Mouse (Mus musculus) activated CD4-positive, CD25-positive, alpha-beta regulatory T cell, adult 4 months (primary cell): ENCODE measurements around the gene Supt20. TPM values are rescaled to one million over a fixed set of nuclear protein-coding genes. Genes with fewer than 3 reads are reported as not detected.
"Not testable (repeated sequence)": the region's sequence is repeated elsewhere in the genome, so short reads cannot be mapped to it uniquely, and the experiment has no call there.

ENCODE experiments used
- ATAC-seq: one replicate; pipeline ENCODE4 v1.8.0; 2017
- polyA plus RNA-seq, 2 experiments: library from polyadenylated mRNA; unstranded; fragments of 100-300 nt; shearing (Covaris generic); gene quantifications; one replicate each; pipeline ENCODE4 v1.2.1; 2017

The Supt20 gene
- polyA plus RNA-seq, 2 experiments from 2014 or later: 168 to 188 TPM

DNA sequence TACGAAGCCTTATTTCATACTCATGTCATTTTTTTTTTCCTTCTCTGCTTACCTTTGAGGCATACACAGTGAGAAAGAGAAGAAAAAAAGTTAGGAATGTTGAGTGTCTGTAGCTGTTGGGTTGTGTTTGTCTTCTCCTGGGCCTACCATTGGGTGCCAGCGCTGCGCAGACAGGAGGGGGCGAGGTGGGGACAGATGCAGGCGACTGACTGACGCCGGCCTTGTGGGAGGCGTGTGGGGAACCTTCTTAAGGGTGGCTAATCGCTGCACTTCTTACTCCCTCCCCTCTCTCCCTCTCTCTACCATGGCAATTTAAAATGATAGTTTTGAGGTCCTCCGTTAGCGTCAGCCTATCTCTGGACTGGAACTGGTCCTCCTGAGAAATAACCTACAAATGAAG, 63.5 kb downstream of the Supt20 start:
- no peak for ATAC-seq

DNA sequence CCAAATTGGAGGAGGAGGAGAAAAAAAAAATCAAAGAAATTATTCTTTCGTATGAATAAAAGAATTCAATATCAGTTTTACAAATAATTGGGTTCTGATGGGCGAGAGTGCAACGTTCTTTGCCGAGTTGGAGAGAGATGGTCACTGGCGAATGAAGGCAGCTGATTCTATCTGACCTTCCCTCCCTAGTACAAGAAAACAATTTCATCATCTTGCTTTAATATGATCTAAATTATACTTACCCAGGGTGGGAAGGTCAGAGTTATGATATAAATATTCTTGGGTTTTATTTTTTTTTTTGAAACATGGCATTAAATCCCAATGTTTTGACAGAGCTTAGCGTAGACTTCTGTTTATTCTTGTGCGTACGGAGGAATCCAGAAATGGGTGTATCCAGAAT, 64.8 kb downstream of the Supt20 start:
- no peak for ATAC-seq

DNA sequence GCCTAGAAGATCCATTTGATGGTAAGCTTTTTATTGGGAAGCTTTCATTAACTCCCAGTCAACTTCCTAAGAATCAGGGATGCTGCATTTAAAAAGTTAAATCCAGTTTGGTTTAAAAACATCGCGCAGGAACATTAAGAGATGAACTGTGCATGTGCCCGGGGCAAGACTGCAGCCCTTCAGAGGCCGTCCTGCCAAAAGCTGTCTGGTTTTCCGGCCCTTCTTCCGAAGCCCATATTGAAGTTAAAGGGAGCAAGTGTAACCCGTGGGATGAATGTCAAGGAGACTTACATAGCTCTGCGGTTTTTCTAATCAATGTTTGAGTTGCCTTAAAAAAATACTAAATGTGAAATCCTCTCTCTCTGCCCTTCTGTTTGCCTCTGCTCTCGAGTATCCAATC, 66.6 kb downstream of the Supt20 start:
- ATAC-seq: no peak

GRCm38 (mm10) chr3:54760321-54761115, 67.9 kb downstream of the Supt20 start:
- ATAC-seq: no peak

GRCm38 (mm10) chr3:54761258-54761657, 68.7 kb downstream of the Supt20 start:
- no peak for ATAC-seq

DNA sequence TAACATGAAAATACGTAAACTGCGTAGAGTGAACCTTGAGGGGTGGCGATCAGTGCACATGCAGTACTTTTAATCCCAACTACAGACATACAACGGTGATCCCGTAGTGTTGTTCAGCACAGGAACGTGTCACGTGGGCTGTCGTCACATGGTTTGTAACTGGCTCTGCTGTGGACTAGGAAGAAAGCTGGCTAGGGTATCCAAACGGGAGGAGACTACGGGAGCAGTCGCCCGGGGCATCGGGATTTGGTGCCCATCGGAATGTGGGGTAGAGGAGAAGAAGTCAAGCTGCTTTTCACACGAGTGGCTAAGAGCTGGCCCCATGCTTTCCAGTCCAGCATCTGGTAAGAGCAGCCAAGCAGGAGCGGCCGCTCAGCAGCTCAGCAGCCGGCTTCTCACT, 71.8 kb downstream of the Supt20 start:
- no peak for ATAC-seq

- not testable (repeated sequence) for ATAC-seq
Observed at GRCm38 (mm10) chr3:54765521-54765920, 72.9 kb downstream of the Supt20 start.

DNA sequence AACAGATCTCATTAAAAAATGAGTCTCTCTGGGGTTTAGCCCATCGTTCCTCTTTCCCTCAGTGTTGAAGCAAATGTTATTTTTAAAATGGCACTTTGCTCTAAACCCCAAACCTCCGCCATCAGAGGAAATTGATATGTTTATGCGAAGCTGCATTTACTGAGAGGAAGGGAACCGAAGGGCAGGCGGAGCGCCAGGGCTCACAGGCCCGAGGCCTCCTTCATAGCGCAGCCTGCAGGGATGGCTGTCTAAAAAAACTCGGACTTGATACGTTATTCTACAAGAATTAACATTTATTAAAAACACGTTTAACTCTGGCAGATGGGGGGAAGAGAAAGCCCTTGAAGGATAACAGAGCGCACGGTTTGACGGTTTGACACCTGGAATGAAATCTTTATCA, 73.4 kb downstream of the Supt20 start:
- no peak for ATAC-seq

DNA sequence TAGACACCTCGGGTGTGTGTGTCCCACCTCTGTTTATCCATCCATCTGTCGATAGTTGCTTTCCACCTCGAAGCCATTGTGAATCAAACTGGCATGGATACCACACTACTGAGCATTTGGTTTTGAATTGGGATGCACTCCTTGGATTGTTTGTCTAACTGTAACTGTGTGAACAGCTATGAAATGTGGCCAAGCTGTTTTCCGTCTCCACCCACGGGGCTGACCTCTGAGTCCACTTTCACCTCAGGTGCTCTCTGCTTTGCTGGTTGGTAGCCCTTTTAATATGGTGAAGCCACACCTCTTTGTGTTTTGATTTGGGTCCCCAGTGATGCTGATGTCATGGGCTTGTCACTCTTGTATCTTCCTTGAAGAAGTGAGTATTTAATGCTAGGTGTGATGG, 74.2 kb downstream of the Supt20 start:
- no peak for ATAC-seq

- no peak for ATAC-seq
Observed at GRCm38 (mm10) chr3:54768592-54768991, 76.0 kb downstream of the Supt20 start.

- ATAC-seq: no peak
Observed at GRCm38 (mm10) chr3:54769349-54770275, 77.0 kb downstream of the Supt20 start.

GRCm38 (mm10) chr3:54773613-54774012, 81.0 kb downstream of the Supt20 start:
- ATAC-seq: no peak

DNA sequence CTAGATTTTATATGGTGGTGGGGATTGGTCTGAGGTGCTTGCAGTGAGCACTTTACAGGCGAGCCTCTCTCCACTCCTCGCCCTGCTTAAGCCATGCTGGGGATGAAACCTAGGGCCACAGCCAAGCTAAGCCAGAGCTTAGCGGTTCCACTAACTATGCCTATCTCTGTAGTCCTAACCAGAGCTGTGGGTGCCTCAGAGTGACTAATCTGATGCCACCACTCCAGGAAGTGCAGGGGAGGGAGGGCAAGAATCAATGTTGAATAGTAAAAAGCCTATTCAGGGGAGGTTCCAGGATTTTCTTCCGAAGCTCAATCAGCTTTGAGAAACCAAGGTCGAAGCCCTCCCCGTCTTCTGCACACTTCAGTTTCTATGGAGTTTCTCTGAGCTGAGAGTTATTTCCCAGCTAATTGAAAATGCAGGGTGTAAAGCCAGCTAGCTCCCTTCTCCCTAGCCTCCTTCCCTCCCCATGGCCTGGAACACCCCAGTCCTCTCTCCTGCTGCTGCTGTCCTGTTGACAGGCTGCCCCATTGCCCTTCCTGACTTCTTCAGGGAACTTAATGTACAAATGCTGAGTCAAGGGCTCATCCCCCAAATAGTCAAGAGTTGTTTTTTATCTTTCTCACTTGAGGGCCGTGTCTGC, 83.5 kb downstream of the Supt20 start:
- ATAC-seq: no peak

Other genes starting within 250 kb of the Supt20 start
- gene Gm21958, start 21.5 kb downstream of the Supt20 start, polyA plus RNA-seq: 1 to 10 TPM in 1 of 2 experiments, not detected in 1; 2.0 TPM
- 100 to 1,000 TPM; 205 to 218 TPM for gene Exosc8, start 42.6 kb downstream of the Supt20 start, polyA plus RNA-seq
- 10 to 100 TPM; 76.6 to 88.1 TPM for gene Alg5, start 42.7 kb downstream of the Supt20 start, polyA plus RNA-seq
- gene Smad9, start 62.8 kb downstream of the Supt20 start, polyA plus RNA-seq: not detected
- 1 to 10 TPM; 3.9 to 6.9 TPM for gene Rfxap, start 115.0 kb downstream of the Supt20 start, polyA plus RNA-seq
- not detected for gene Sertm1, start 223.1 kb downstream of the Supt20 start, polyA plus RNA-seq